Mouse (Mus musculus): ENCODE results near the gene Ubap2l. TPM values are rescaled to one million over a fixed set of nuclear protein-coding genes. Genes with fewer than 3 reads are reported as not detected.
A peak's percentile ranks its signal among the peaks of the same experiment; 100 is the strongest.

The Ubap2l gene
- polyA plus RNA-seq, 1 experiment from 2014 or later, result 207 TPM

DNA sequence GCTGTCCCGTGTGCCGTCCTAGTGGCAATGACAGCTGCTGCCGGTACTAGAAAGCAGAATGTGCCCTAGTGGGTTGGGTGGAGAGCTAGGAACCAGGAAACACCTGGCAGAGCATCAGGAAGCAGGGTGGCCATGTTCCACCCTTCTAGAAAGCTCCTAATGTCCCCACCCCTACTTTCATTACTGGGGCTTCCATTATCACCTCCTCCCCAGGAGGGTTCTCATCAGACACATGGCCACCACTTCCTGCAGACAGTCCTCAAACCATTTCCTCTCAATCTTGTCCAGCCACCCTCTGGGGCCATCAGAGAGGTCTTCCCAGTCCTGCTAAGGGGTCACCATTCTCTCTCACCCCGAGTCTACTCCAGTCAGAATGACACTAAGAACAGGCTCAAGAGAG, 91.0 kb downstream of the Ubap2l start:
- ATAC-seq (ENCODE audit: low read depth) (no peak), DNase-seq (ENCODE audit: low spot score) (no peak)
- Histone ChIP-seq H3K27ac (replicated peaks; ENCODE audit: low read depth, low read length) (peak overlapping the region; percentile 98; the same call in 1 of the 2 replicates), H3K27me3 (replicated peaks; ENCODE audit: control insufficient read depth, insufficient read depth, low read length) (no peaks in the 10 kb centered on the region), H3K4me3 (ENCODE audit: low read depth, low read length) (peak overlapping the region; percentile 96), H3K9ac (ENCODE audit: low read depth, low read length) (peak overlapping the region; percentile 97), H3K9me3 (ENCODE audit: control insufficient read depth, low read length) (no peaks in the 10 kb centered on the region), H3K36me3 (ENCODE audit: control insufficient read depth, insufficient read depth, low read length) (peaks cover 41% of the 10 kb centered on the region), H3K4me2 (ENCODE audit: low read depth, low read length) (peak overlapping the region; percentile 94), H3K4me1 (ENCODE audit: control insufficient read depth, insufficient read depth, low read length) (peaks cover 33% of the 10 kb centered on the region)
- 43% methylated on average over 4 of the region's 4 CpGs for WGBS

- ATAC-seq (ENCODE audit: low read depth) (peak; percentile 93), DNase-seq (ENCODE audit: low spot score) (peak; percentile 96)
- under 1% methylated on average over 24 of the region's 30 CpGs for WGBS
- Histone ChIP-seq H3K4me3 (ENCODE audit: low read depth, low read length) (peak overlapping the region; percentile 96), H3K4me2 (ENCODE audit: low read depth, low read length) (peak overlapping the region; percentile 94), H3K4me1 (ENCODE audit: control insufficient read depth, insufficient read depth, low read length) (peaks cover 33% of the 10 kb centered on the region), H3K27ac (replicated peaks; ENCODE audit: low read depth, low read length) (peak overlapping the region; percentile 64; the same call in 1 of the 2 replicates), H3K9me3 (ENCODE audit: control insufficient read depth, low read length) (no peaks in the 10 kb centered on the region), H3K36me3 (ENCODE audit: control insufficient read depth, insufficient read depth, low read length) (peaks cover 49% of the 10 kb centered on the region), H3K9ac (ENCODE audit: low read depth, low read length) (peak overlapping the region; percentile 71), H3K27me3 (replicated peaks; ENCODE audit: control insufficient read depth, insufficient read depth, low read length) (no peaks in the 10 kb centered on the region)
Observed at GRCm38 (mm10) chr3:89960469-89960868, 92.0 kb downstream of the Ubap2l start.

DNA sequence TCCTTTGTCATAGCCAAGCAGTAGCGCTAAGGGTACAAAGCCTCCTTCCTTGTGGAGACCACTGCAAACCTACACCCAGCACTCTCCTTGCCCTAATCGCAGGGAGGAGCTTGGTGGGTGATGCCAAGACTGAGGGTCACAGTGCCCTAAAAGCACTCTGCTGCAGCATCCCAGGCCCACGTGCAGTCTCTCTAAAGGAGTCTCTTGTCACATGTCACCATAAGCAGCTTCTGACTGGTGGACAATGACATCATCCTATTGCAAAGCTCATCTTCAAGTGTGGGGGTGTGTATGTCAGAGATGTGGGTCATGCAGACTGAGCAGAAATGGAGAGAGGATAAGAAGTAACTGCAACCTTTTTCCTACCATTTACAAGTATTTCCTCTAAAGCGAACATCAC, 93.0 kb downstream of the Ubap2l start:
- Histone ChIP-seq H3K27ac (replicated peaks; ENCODE audit: low read depth, low read length) (no peak overlapping the region), H3K36me3 (ENCODE audit: control insufficient read depth, insufficient read depth, low read length) (peaks cover 52% of the 10 kb centered on the region), H3K4me2 (ENCODE audit: low read depth, low read length) (peak overlapping the region; percentile 94)

DNA sequence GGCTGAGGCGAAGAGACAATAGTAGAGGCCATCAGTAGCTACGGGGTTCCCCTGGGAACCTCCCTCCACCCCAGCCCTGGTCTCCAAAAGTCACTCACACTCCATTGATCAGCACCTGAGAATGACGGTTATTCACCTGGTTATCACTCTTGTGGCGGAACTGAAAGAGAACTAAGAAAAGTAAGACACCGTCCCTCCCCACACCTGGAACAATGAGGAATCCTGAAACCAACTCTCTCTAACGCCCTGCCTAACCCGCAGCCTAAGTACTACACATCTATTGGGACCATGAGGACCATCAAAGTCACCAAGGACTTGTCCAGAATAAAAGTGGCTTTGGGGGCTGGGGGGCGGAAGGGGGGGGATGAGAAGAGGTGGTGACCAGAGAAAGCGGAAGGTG, 94.5 kb downstream of the Ubap2l start:
- 94% methylated on average over 9 of the region's 9 CpGs for WGBS
- Histone ChIP-seq H3K4me3 (ENCODE audit: low read depth, low read length) (no peak overlapping the region), H3K4me2 (ENCODE audit: low read depth, low read length) (no peak overlapping the region), H3K9me3 (ENCODE audit: control insufficient read depth, low read length) (no peaks in the 10 kb centered on the region), H3K4me1 (ENCODE audit: control insufficient read depth, insufficient read depth, low read length) (peaks cover 25% of the 10 kb centered on the region), H3K9ac (ENCODE audit: low read depth, low read length) (no peak overlapping the region), H3K27me3 (replicated peaks; ENCODE audit: control insufficient read depth, insufficient read depth, low read length) (no peaks in the 10 kb centered on the region), H3K36me3 (ENCODE audit: control insufficient read depth, insufficient read depth, low read length) (peaks cover 65% of the 10 kb centered on the region), H3K27ac (replicated peaks; ENCODE audit: low read depth, low read length) (no peak overlapping the region)
- ATAC-seq (ENCODE audit: low read depth) (no peak), DNase-seq (ENCODE audit: low spot score) (no peak)

More for the DNA sequence above, 93.0 kb downstream of the Ubap2l start:
- H3K27me3 ChIP-seq (replicated peaks; ENCODE audit: control insufficient read depth, insufficient read depth, low read length), result no peaks in the 10 kb centered on the region
- DNase-seq (ENCODE audit: low spot score), result no peak
- WGBS, result 76% methylated on average over 4 of the region's 4 CpGs
- H3K4me3 ChIP-seq (ENCODE audit: low read depth, low read length), result peak overlapping the region; percentile 96; the same call in 1 of the 2 replicates
- no peak for ATAC-seq (ENCODE audit: low read depth)
- peak overlapping the region; percentile 71; the same call in 1 of the 2 replicates for H3K9ac ChIP-seq (ENCODE audit: low read depth, low read length)
- H3K9me3 ChIP-seq (ENCODE audit: control insufficient read depth, low read length), result no peaks in the 10 kb centered on the region
- H3K4me1 ChIP-seq (ENCODE audit: control insufficient read depth, insufficient read depth, low read length), result peaks cover 26% of the 10 kb centered on the region

- Histone ChIP-seq H3K4me3 (ENCODE audit: low read depth, low read length) (no peak overlapping the region), H3K9ac (ENCODE audit: low read depth, low read length) (no peak overlapping the region), H3K27ac (replicated peaks; ENCODE audit: low read depth, low read length) (no peak overlapping the region), H3K27me3 (replicated peaks; ENCODE audit: control insufficient read depth, insufficient read depth, low read length) (no peaks in the 10 kb centered on the region), H3K36me3 (ENCODE audit: control insufficient read depth, insufficient read depth, low read length) (peaks cover 80% of the 10 kb centered on the region), H3K9me3 (ENCODE audit: control insufficient read depth, low read length) (no peaks in the 10 kb centered on the region), H3K4me1 (ENCODE audit: control insufficient read depth, insufficient read depth, low read length) (peaks cover 18% of the 10 kb centered on the region), H3K4me2 (ENCODE audit: low read depth, low read length) (no peak overlapping the region)
- WGBS, result 91% methylated on average over 7 of the region's 7 CpGs
- ATAC-seq (ENCODE audit: low read depth), result no peak
- no peak for DNase-seq (ENCODE audit: low spot score)
Observed at GRCm38 (mm10) chr3:89956177-89956971, 96.1 kb downstream of the Ubap2l start.

DNA sequence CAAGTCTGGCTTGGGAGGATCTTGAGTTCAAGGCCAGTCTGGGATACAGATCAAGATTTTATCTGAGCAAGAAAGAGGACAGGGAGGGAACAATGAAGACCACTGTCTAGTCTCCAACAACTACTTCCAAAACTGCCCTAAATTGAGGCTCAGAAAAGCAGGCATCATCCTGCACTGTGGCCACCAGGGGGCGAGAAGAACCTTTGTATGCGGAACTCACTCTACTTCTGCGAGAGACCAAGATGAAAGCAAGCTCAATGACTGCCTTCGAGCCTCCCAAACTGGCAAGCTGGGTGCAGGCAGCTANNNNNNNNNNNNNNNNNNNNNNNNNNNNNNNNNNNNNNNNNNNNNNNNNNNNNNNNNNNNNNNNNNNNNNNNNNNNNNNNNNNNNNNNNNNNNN, 99.0 kb downstream of the Ubap2l start:
- H3K4me3 ChIP-seq (ENCODE audit: low read depth, low read length), result no peak overlapping the region
- peaks cover 97% of the 10 kb centered on the region for H3K36me3 ChIP-seq (ENCODE audit: control insufficient read depth, insufficient read depth, low read length)
- ATAC-seq (ENCODE audit: low read depth) (0 out of 2 replicates have a peak, but pooled peaks have one; percentile 47), DNase-seq (ENCODE audit: low spot score) (peak; percentile 87)
- H3K27ac ChIP-seq (replicated peaks; ENCODE audit: low read depth, low read length), result no peak overlapping the region
- H3K9me3 ChIP-seq (ENCODE audit: control insufficient read depth, low read length), result no peaks in the 10 kb centered on the region
- no peak overlapping the region for H3K9ac ChIP-seq (ENCODE audit: low read depth, low read length)
- WGBS, result 5% methylated on average over 4 of the region's 4 CpGs
- no peaks in the 10 kb centered on the region for H3K4me1 ChIP-seq (ENCODE audit: control insufficient read depth, insufficient read depth, low read length)
- no peak overlapping the region for H3K4me2 ChIP-seq (ENCODE audit: low read depth, low read length)
- H3K27me3 ChIP-seq (replicated peaks; ENCODE audit: control insufficient read depth, insufficient read depth, low read length), result no peaks in the 10 kb centered on the region

MicroRNAs within 50 kb of the gene (microRNA counts, 519-probe panel; counts per million panel counts)
- 2,948 counts per million, percentile 68 among the panel's probes with 10 or more counts for microRNA mmu-miR-190b

Small RNA genes lying within 50 kb of the gene (microRNA-seq; reads per million reads assigned to microRNA genes)
- 9.8 reads per million, percentile 28 among the genes with 10 or more reads in this experiment for gene Mir190b (ENCODE audit: borderline number of aligned reads)
- 1.00 reads per million for gene Mir7669 (ENCODE audit: borderline number of aligned reads)

Other genes starting within 250 kb of the Ubap2l start
- gene She, start 221.3 kb downstream of the Ubap2l start, polyA plus RNA-seq (2014; fragmentation: Nextera tagmentation; extraction: Ambion mirVana), result 5.2 and 6.0 TPM in 2 replicates
- gene Il6ra, start 139.4 kb downstream of the Ubap2l start, polyA plus RNA-seq (2014; fragmentation: Nextera tagmentation; extraction: Ambion mirVana), result 1.4 and 2.3 TPM in 2 replicates
- 22.5 and 23.8 TPM in 2 replicates for gene Atp8b2, start 89.1 kb downstream of the Ubap2l start, polyA plus RNA-seq (2014; fragmentation: Nextera tagmentation; extraction: Ambion mirVana)
- gene Hax1, start 53.8 kb downstream of the Ubap2l start, polyA plus RNA-seq (2014; fragmentation: Nextera tagmentation; extraction: Ambion mirVana), result 123 and 127 TPM in 2 replicates
- gene 4933434E20Rik, start 992 bp downstream of the Ubap2l start, polyA plus RNA-seq (2014; fragmentation: Nextera tagmentation; extraction: Ambion mirVana), result 144 TPM in 2 replicates
- gene Tpm3, start 20.0 kb upstream of the Ubap2l start, polyA plus RNA-seq (2014; fragmentation: Nextera tagmentation; extraction: Ambion mirVana), result 423 and 451 TPM in 2 replicates
- gene Nup210l, start 51.5 kb upstream of the Ubap2l start, polyA plus RNA-seq (2014; fragmentation: Nextera tagmentation; extraction: Ambion mirVana), result 0.18 and 0.43 TPM in 2 replicates
- 2,089 and 2,268 TPM in 2 replicates for gene Rps27, start 161.0 kb upstream of the Ubap2l start, polyA plus RNA-seq (2014; fragmentation: Nextera tagmentation; extraction: Ambion mirVana)
- 18.1 and 19.8 TPM in 2 replicates for gene Rab13, start 161.1 kb upstream of the Ubap2l start, polyA plus RNA-seq (2014; fragmentation: Nextera tagmentation; extraction: Ambion mirVana)
- 112 and 114 TPM in 2 replicates for gene Jtb, start 179.0 kb upstream of the Ubap2l start, polyA plus RNA-seq (2014; fragmentation: Nextera tagmentation; extraction: Ambion mirVana)
- gene Creb3l4, start 190.9 kb upstream of the Ubap2l start, polyA plus RNA-seq (2014; fragmentation: Nextera tagmentation; extraction: Ambion mirVana), result 5.2 and 6.1 TPM in 2 replicates
- gene Slc39a1, start 195.5 kb upstream of the Ubap2l start, polyA plus RNA-seq (2014; fragmentation: Nextera tagmentation; extraction: Ambion mirVana), result 88.1 and 90.9 TPM in 2 replicates
- gene Crtc2, start 201.5 kb upstream of the Ubap2l start, polyA plus RNA-seq (2014; fragmentation: Nextera tagmentation; extraction: Ambion mirVana), result 14.2 and 14.4 TPM in 2 replicates
- gene Dennd4b, start 212.6 kb upstream of the Ubap2l start, polyA plus RNA-seq (2014; fragmentation: Nextera tagmentation; extraction: Ambion mirVana), result 4.1 and 4.7 TPM in 2 replicates
- gene Gatad2b, start 240.6 kb upstream of the Ubap2l start, polyA plus RNA-seq (2014; fragmentation: Nextera tagmentation; extraction: Ambion mirVana), result 13.2 and 13.4 TPM in 2 replicates

Measured in embryonic facial prominence, embryonic 14.5 days (tissue).